Mouse (Mus musculus) hindbrain, embryonic 11.5 days (tissue): ENCODE results near the gene Gpr84. TPM values are rescaled to one million over a fixed set of nuclear protein-coding genes. Genes with fewer than 3 reads are reported as not detected.

Experiments
- ATAC-seq: fragments of 200-750 bp; cut with Nextera tagmentation; 2 replicates; pipeline ENCODE4 v1.8.0; 2017; ENCODE audit warnings: mild to moderate bottlenecking, moderate TSS enrichment, moderate library complexity; ENCODE audit not compliant: low FRiP score
- DNase-seq: peaks from one replicate; pipeline ENCODE4 v3.0.0-alpha.2; 2015; ENCODE audit warnings: low spot score
- H3K27ac ChIP-seq: fragments of 300-500 bp; sonication (generic); 2 replicates; pipeline ENCODE4 v1.5.1; 2014; ENCODE audit warnings: mild to moderate bottlenecking, low read depth, low read length
- H3K27me3 ChIP-seq: fragments of 300-500 bp; sonication (generic); 2 replicates; pipeline ENCODE4 v1.6.1; 2014; ENCODE audit warnings: mild to moderate bottlenecking, low read length, moderate library complexity, mixed read lengths; ENCODE audit not compliant: control insufficient read depth, insufficient read depth
- H3K36me3 ChIP-seq: fragments of 300-500 bp; sonication (generic); 2 replicates; pipeline ENCODE4 v1.6.1; 2014; ENCODE audit warnings: mild to moderate bottlenecking, low read length, moderate library complexity, mixed read lengths; ENCODE audit not compliant: control insufficient read depth, insufficient read depth
- H3K4me1 ChIP-seq: fragments of 300-500 bp; sonication (generic); replicated peaks from 2 replicates; pipeline ENCODE4 v1.6.1; 2014; ENCODE audit warnings: low read length, mixed read lengths; ENCODE audit not compliant: control insufficient read depth, insufficient read depth
- H3K4me2 ChIP-seq: fragments of 300-500 bp; sonication (generic); replicated peaks from 2 replicates; pipeline ENCODE4 v1.6.1; 2014; ENCODE audit warnings: mild to moderate bottlenecking, low read depth, low read length
- H3K4me3 ChIP-seq: fragments of 300-500 bp; sonication (generic); 2 replicates; pipeline ENCODE4 v1.5.1; 2014; ENCODE audit warnings: low read depth, low read length
- H3K9ac ChIP-seq: fragments of 300-500 bp; sonication (generic); 2 replicates; pipeline ENCODE4 v1.6.1; 2014; ENCODE audit warnings: low read depth, low read length
- H3K9me3 ChIP-seq: fragments of 300-500 bp; sonication (generic); 2 replicates; pipeline ENCODE4 v1.6.1; 2016; ENCODE audit warnings: low read length; ENCODE audit not compliant: control insufficient read depth
- WGBS: fragments of 180-500 bp; shearing (Covaris S2); extraction: QIAGEN DNeasy Blood & Tissue Kit; methylation state at CpG from one replicate; pipeline ENCODE4 v1.1.7; 2014; 5-methylcytosine and 5-hydroxymethylcytosine counted together
- polyA plus RNA-seq: library from polyadenylated mRNA; unstranded; fragments of >200 nt; fragmentation: Nextera tagmentation; extraction: Ambion mirVana; gene quantifications from 2 replicates; pipeline ENCODE4 v1.2.1, GENCODE M21; 2014

Gpr84 gene
- polyA plus RNA-seq, result 0.11 and 0.34 TPM in 2 replicates

DNA sequence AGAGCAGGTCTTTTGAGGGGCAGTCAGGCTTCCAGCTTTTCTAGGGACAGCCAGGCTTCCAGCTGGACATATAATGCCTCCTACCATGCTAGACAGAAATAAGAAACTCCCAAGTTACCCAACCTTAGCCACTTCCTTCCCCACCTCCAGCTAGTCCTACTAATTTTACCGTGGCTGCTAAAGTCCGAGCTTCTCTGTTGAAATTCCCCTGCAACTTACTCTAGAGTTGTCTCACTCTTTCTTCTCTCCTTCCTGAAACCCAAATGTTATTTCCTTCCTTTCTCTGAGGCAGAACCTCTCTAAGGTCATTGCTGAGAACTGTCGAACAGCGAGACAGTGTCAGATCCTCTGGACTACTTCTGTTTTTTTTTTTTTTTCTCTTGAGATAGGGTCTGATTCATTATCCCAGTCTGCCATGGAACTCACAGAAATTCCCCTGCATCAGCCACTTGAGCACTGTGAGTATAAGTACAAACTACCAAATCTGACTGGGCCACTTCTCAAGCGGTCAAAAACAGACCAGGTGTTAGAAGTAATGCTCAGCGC lies at the start of gene Gpr84:
Gene Gpr84, minus strand, starts transcription at position 248 of the 546 bp plus-strand sequence.
- ATAC-seq, result no peak
- H3K27me3 ChIP-seq, result no peaks in the 10 kb centered on the region
- peaks cover 16% of the 10 kb centered on the region for H3K4me1 ChIP-seq
- no peak within 1 kb of the TSS for H3K27ac ChIP-seq
- H3K9me3 ChIP-seq, result no peaks in the 10 kb centered on the region
- H3K4me2 ChIP-seq, result no peak within 1 kb of the TSS
- WGBS, result 68% methylated on average over 6 of the region's 6 CpGs
- no peak within 1 kb of the TSS for H3K4me3 ChIP-seq
- H3K9ac ChIP-seq, result no peak within 1 kb of the TSS
- no peaks in the 10 kb centered on the region for H3K36me3 ChIP-seq
- DNase-seq, result no peak

DNA sequence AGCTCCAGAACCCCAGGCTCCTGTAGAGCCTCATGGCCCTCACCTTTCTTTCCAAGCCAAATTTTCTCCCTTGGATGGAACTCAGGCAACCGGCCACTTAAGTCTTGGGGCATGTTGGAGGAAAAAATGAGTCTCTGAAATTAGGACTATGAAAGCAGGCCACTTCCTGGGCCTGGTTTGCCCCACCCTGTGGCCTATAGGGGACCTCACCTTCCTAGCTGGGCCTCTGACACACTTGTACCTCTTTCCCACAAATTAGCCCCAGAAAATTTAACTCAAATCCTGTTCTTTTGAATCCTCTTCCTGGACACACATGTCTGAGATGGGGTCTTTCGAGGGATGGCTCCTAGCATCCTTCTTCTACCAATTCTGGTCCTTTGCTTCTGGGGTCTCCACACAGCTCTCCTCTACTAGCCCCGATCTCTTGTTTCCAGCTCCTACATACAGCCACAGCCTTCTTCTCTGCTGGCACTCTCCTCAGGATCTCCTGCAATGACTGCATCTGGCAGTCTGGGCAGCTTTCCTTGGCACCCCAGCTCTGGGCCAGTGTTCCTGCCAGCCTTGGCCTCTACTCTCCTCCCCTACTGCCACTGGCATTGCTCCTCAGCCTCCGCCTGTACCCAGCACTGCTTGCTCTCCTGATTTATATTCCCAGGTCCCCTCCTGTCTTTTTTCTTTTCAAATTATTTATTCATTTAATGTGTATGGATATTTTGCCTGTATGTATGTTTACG lies 49.6 kb upstream of the Gpr84 start:
- Histone ChIP-seq H3K9ac (no peak overlapping the region), H3K27ac (no peak overlapping the region), H3K9me3 (no peaks in the 10 kb centered on the region), H3K27me3 (no peaks in the 10 kb centered on the region), H3K36me3 (no peaks in the 10 kb centered on the region), H3K4me3 (no peak overlapping the region), H3K4me2 (no peak overlapping the region), H3K4me1 (no peaks in the 10 kb centered on the region)
- 96% methylated on average over 5 of the region's 5 CpGs for WGBS
- no peak for ATAC-seq
- DNase-seq, result no peak

DNA sequence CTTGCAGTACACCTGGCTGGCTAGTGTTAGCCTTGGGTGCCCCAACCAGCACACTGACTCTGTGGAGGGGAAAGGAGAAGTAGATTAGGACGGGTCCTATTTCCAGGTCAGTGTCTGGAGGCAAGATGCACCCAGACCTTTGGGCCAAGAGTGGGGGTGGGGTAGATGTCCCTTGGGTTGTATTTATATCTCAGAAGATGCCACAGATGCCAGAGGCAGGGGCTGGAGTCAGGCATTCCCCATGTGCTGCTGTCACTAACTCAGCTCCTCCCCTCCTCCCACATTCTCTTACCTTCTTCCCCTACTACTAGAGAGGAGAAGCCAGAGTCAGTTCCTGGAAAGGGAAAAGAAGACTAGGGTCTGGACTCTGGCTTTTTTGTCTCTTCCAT lies 48.7 kb upstream of the Gpr84 start:
- H3K4me3 ChIP-seq, result no peak overlapping the region
- no peaks in the 10 kb centered on the region for H3K9me3 ChIP-seq
- DNase-seq, result no peak
- no peak for ATAC-seq
- 78% methylated on average over 1 of the region's 1 CpGs for WGBS
- no peak overlapping the region for H3K9ac ChIP-seq
- no peak overlapping the region for H3K27ac ChIP-seq
- H3K4me2 ChIP-seq, result no peak overlapping the region
- H3K27me3 ChIP-seq, result no peaks in the 10 kb centered on the region
- H3K4me1 ChIP-seq, result no peaks in the 10 kb centered on the region
- H3K36me3 ChIP-seq, result no peaks in the 10 kb centered on the region

DNA sequence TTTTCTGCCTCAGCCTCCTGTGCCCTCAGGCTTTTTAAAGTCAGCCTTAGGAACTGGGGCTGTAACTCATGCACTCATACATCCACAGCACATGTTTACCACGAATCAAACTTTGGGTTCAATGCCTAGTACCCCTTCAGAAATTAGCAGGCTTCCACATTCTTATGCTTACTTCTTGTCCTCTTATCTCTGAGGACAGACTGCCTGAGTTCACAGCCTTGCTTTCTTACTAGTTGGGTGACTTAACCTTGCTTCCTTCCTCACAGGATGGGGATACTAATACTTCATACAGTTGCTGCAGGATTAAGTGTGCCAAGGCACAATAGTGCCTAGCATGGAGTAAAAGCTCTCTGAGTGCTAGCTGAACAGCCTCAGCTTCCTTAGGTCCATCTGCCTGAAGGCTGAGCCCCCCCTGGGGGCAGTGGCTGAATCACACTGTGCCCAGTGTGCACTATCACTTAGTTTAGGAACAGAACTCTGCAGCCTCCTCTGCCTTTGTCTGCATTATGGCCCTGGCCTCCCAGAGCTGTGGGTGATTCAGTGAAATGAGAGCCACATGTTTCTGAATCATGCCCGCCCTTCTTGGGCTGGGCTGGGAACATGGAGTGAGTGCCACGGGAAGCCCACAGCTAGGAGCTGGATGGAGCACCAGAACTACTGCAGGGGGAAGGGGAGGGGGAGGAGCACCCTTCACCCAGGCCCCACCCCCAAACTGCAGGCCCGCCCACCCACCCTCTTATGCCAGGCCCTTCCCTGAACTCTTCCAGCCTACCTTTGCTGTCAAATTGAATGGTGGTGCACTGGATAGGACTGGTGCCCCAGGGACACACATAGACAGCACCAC lies 48.1 kb upstream of the Gpr84 start:
- H3K4me2 ChIP-seq, result no peak overlapping the region
- no peak overlapping the region for H3K27ac ChIP-seq
- no peak overlapping the region for H3K9ac ChIP-seq
- no peaks in the 10 kb centered on the region for H3K4me1 ChIP-seq
- WGBS, result 39% methylated on average over 4 of the region's 4 CpGs
- H3K9me3 ChIP-seq, result no peaks in the 10 kb centered on the region
- H3K27me3 ChIP-seq, result no peaks in the 10 kb centered on the region
- DNase-seq, result no peak
- H3K4me3 ChIP-seq, result no peak overlapping the region
- no peaks in the 10 kb centered on the region for H3K36me3 ChIP-seq
- ATAC-seq, result no peak

DNA sequence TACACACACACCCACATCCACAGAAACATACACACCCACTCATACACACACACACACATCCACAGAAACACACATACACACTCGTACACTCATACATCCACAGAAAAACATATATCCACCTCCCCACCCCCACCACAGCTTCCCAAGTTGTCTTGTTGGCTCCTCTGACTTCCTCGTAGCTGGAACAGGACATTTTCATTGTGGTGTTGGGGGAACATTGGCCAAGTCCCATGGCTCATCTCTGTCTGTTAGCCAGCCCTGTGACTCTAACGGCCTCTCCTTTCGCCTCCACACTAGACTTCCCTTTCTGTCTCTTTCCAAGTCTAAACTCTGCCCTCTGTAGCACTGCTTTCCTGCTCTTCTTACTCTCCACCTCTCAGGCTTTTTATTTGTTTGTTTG lies 47.4 kb upstream of the Gpr84 start:
- Histone ChIP-seq H3K27me3 (no peaks in the 10 kb centered on the region), H3K36me3 (no peaks in the 10 kb centered on the region), H3K4me2 (no peak overlapping the region), H3K4me1 (no peaks in the 10 kb centered on the region), H3K4me3 (no peak overlapping the region), H3K9ac (no peak overlapping the region), H3K27ac (no peak overlapping the region), H3K9me3 (no peaks in the 10 kb centered on the region)
- ATAC-seq (no peak), DNase-seq (no peak)
- 86% methylated on average over 4 of the region's 4 CpGs for WGBS

DNA sequence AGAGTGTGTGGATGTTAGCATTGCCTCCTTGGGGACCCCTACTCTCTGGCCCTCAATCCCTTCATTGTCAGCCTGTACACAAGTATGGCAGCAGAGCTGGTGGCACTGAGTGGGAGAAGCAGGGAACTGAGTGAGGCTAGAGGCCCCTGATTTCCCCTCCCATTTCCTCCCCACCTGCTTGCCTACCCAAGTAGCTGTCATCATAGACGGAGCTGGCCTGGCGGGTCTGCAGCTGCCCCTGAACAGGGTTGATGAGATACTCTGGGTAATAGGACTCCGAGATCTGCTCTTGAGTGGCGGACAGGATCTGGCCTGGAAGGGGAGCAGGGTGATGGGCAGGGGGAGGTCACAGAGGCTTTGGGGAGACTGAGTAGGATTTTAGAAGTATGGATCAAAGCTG lies 45.7 kb upstream of the Gpr84 start:
- H3K4me2 ChIP-seq, result no peak overlapping the region
- no peak overlapping the region for H3K9ac ChIP-seq
- H3K27me3 ChIP-seq, result no peaks in the 10 kb centered on the region
- H3K9me3 ChIP-seq, result no peaks in the 10 kb centered on the region
- no peaks in the 10 kb centered on the region for H3K4me1 ChIP-seq
- H3K27ac ChIP-seq, result no peak overlapping the region
- DNase-seq (no peak), ATAC-seq (no peak)
- no peak overlapping the region for H3K4me3 ChIP-seq
- H3K36me3 ChIP-seq, result peaks cover 3% of the 10 kb centered on the region; the same call in 1 of the 2 replicates
- WGBS, result 73% methylated on average over 4 of the region's 4 CpGs

DNA sequence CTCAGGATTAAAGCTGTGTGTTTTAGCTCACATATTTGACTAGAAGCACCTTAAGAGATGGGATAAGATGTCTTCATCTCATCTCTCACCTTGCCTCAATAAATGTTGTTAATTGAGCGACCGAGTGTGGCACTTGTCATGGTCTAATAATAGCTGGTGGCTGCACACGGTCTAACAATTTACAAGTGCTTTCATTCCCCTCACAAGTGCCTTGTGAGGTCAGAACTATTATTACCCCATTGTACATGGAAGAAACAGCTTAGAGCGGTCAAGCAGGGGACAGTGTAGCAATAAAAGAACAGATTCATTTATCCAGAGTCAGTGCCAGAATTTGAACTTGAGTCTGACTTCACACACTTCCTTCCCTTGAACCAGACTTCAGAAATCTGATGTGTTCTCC lies 45.0 kb upstream of the Gpr84 start:
- Histone ChIP-seq H3K36me3 (peaks cover 3% of the 10 kb centered on the region; the same call in 1 of the 2 replicates), H3K9ac (no peak overlapping the region), H3K27me3 (no peaks in the 10 kb centered on the region), H3K27ac (no peak overlapping the region), H3K4me2 (no peak overlapping the region), H3K4me3 (no peak overlapping the region), H3K4me1 (no peaks in the 10 kb centered on the region), H3K9me3 (no peaks in the 10 kb centered on the region)
- DNase-seq (no peak), ATAC-seq (no peak)
- WGBS, result 87% methylated on average over 4 of the region's 4 CpGs

DNA sequence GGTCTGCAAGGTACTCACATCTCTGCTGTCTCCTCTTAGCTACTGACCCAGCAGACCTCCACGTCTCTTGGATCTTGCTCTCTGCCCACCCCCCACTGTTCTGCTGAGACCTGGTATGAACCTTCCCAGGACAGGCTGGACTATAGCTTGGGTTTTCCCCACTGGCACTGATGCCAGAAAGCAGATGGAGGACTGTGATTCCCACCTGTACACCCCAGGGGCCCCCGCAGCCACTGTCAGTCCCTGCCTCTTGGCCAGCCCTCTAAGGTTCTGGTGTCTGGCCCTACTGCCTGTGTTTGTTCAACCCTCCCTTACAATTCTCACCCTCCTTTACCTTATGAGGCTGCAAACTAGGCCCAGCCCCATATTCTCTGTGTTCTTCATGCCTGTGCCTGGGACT lies 44.3 kb upstream of the Gpr84 start:
- Histone ChIP-seq H3K9me3 (no peaks in the 10 kb centered on the region), H3K4me2 (no peak overlapping the region), H3K27ac (no peak overlapping the region), H3K36me3 (peaks cover 3% of the 10 kb centered on the region; the same call in 1 of the 2 replicates), H3K27me3 (no peaks in the 10 kb centered on the region), H3K4me3 (no peak overlapping the region), H3K9ac (no peak overlapping the region), H3K4me1 (no peaks in the 10 kb centered on the region)
- no peak for ATAC-seq
- WGBS, result 87% methylated on average over 2 of the region's 2 CpGs
- DNase-seq, result no peak
